Mouse (Mus musculus): ENCODE data around the gene Apbb1ip.

DNA sequence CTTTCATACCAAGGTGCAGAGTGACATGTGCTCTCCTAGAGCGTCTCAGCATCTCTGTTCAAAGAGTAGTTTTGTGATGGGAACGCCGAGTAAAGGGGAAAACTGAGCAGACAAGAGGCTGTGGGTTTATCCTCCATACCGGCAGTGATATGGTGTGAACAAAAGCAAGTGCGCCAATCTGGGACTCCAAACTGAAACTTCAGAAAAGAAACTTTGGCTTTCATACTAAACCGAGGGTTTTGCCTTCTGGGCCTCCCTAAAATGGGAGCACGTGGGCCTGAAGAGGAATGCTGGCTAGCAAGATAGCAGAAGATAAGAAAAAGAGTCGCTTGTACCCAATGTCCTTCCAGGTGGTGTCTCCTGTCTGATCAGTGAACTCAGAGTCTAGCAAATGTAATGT lies 1.3 kb downstream of the Apbb1ip start:
- TF ChIP-seq CTCF (IDR thresholded peaks at IDR 0.05; ENCODE audit: low read depth) (no peak), EP300 (IDR thresholded peaks at IDR 0.05; ENCODE audit: low read depth) (no peak)

Data from heart, postnatal 0 days (tissue).